Mouse (Mus musculus) frontal cortex, postnatal 10 days (tissue): Measurements from ENCODE around the gene Rras2.

ENCODE experiments used
- DNase-seq, 2 experiments: peaks; one replicate each; pipeline ENCODE4 v3.0.0; 2022; ENCODE audit warnings: low spot score in 2 of 2, mixed read lengths in 1 of 2

Rras2 gene

DNA sequence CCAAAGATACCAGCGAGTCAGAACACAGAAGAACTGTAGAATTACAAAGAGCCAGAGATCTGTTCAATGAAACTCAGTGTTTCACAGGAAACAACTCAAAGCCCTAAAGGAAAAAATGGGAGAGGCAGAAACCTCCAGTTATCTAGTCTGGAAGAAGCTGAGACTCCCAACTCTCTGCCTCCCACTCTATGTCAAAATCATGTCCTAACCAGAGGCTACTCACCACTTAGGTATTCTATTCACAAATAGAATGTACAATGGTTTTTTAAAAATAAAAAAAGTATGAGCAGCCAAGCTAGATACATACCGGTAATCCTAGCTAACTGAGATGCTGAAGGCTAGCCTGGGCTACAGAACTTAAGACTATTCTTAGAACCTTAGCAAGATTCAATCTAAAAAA is 3.3 kb downstream of the Rras2 start:
- no peak for DNase-seq

DNA sequence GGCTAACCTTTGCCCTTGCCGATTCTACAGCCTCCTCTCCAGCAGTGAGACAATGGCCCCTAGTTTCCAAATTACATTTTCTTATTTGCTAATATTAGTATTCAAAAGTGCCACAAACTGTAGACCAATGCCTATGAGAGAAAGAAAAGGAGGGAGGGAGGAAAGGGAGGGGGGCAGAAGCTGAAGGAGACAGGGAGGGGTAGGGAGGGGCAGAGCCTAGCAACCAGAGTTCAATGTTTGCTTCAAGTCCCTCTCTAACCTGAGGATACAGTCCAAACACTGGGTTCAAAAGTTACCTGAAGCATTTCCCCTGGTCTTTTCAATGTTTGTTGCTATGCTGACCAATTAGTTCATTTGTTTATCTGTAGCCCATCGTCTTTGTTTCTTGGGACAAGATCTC is 7.1 kb downstream of the Rras2 start:
- no peak for DNase-seq

GRCm38 (mm10) chr7:114105886-114106285 is 11.7 kb downstream of the Rras2 start:
- no peak for DNase-seq

DNA sequence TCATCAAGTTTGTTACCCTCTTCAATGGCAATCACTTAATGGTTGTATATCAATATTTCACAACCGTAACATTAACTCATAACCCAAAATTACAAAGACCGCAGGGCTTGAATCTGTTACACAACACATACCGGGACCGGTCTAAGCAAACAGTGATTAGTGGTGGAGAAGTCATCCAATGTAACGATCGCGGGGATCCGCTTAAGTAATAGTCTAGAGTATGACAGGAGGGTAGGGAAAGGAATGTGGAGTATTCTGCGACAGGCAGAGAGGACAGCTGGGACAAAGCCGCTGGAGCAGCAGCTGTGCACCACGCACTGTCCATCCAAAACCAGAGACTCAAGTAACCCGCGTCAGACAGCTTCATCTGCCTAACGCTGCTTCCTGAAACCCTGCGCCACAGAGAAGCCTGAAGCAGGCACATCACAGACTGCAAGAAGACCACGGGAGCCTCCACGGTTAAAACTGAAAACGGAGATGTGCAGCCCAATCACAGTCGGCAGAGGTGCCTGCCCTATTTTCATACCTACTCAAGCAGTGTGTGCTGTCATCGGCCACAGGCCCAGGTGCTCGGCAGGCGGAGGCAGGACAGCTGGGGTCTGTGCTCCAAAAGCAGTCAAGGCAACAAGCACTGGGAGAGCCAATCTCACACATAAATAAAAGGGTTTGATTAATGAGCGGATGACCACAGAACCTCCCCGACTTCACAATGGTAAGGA is 13.8 kb downstream of the Rras2 start:
- DNase-seq, result no peak

GRCm38 (mm10) chr7:114103152-114103551 is 14.4 kb downstream of the Rras2 start:
- no peak for DNase-seq

- DNase-seq, result no peak
These were observed 15.0 kb downstream of the Rras2 start for GRCm38 (mm10) chr7:114102609-114103008.

GRCm38 (mm10) chr7:114101412-114101811 is 16.2 kb downstream of the Rras2 start:
- no peak for DNase-seq

DNA sequence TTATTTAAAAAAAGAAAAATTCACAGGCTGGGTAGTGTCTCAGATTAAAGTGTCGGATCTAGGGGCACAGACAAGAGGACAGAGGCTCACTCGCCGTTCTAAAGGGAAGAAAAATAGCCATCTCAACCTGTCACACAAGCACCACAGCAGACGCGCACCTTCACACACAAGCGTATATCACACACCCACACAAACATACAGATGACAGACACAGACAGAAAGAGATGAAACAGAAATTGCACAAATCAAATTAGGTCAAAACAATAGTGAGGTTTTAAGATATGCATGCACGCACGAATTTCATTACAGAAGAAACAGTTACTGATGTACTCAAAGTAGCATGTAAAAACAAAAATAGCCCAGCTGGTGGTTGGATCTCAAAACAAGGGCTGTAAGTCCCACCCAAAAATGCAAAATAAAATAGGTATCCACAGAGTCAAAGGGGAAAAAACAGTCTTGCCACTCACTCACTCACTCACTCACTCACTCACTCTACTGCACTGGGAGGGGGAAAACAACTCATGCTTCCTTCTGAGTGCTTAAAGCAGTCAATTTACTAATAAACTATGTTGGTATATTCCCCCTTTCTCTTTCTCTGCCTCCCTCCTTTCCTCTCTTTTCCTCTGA is 23.9 kb downstream of the Rras2 start:
- no peak for DNase-seq

DNA sequence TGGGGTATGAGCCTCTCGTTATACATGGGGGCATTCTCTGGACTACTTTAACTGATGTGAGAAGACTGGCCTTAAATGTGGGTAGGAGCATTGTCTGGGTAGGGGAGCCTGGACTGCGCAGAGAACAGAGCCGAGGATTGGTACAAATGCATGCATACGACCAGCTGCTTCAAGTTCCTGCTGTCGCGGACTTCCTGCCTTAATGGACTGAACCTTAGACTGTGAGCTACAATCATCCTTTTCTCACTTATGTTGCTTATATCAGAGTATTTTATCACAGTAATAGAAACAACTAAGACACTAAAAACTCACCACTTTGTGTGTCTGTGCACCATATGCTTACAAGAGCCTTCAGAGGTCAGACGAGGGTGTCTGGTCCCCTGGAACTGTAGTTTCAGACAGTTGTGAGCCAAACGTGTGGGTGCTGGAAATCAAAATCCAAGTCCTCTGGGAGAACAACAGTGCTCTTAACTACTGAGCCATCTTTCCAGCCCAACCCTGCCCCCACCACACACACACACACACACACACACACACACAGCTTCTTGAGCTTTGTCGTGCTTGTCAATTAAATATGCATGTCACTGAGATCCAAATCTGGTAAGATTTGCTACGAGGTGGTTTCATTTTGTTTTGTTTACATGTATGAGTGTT is 26.6 kb downstream of the Rras2 start:
- no peak for DNase-seq

DNA sequence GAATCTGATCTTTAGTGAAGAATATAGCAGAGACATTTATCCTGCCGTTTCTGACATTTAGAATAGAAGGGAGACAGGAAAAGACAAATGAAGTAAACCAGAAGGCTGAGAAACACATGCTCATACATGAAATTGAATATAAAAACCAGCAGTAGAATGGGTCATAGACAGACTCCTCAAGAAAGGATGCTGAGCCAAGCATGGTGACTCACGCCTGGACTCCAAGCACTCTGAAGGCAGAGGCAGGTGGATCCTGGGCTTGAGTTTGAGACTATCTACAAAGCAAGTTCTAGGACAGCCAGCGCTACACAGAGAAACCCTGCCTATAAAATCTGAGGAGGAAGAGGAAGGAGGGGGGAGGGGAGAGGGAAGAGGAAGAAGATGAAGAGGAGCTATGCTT is 27.4 kb downstream of the Rras2 start:
- no peak for DNase-seq

- DNase-seq, result no peak
These were observed 28.7 kb downstream of the Rras2 start for GRCm38 (mm10) chr7:114088918-114089317.

DNA sequence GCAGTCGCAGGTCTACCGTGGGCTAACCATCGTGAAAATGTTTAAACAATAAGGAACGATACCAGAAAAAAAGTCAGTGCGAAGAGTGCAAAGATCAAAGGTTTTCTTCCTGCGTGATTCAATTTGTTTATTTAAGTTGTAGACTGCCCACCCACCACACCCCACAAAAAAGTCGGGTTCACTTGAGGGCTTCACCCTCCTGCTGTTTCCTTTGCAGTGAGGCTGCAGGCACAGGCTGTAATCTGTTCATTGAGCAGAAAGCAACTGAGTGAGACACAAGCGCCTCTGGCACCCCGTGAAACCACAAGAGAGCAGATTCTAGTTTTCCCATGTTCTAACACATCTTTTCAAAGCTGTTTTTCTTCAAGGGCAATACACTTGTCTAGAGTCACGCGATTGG is 29.6 kb downstream of the Rras2 start:
- no peak for DNase-seq

- DNase-seq, result no peak
These were observed 30.2 kb downstream of the Rras2 start for GRCm38 (mm10) chr7:114087341-114087740.

GRCm38 (mm10) chr7:114086021-114086710 is 31.4 kb downstream of the Rras2 start:
- no peak for DNase-seq

GRCm38 (mm10) chr7:114083760-114084159 is 33.8 kb downstream of the Rras2 start:
- DNase-seq, result no peak

GRCm38 (mm10) chr7:114083088-114083487 is 34.5 kb downstream of the Rras2 start:
- DNase-seq, result no peak

- no peak for DNase-seq
These were observed 35.8 kb downstream of the Rras2 start for GRCm38 (mm10) chr7:114081633-114082420.

DNA sequence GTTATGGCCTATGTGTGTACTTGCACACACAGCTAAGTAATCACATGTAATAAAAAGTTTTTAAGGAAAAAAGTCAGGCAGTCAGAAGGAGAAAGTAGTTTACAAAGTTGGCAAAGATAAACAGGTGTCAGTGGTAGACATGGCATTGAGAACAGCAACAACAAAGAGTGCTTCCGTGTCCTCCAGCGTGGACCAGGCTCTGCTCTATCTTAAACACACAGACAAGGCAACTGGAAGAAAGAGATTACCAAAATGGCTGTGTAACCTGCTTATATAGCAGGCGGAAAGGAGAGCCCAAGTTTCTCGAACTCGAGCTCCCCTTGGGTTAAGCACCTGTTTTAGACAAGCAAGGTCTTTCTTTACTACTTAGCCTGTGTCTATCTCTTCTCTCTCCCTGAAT is 37.3 kb downstream of the Rras2 start:
- DNase-seq, result no peak

DNA sequence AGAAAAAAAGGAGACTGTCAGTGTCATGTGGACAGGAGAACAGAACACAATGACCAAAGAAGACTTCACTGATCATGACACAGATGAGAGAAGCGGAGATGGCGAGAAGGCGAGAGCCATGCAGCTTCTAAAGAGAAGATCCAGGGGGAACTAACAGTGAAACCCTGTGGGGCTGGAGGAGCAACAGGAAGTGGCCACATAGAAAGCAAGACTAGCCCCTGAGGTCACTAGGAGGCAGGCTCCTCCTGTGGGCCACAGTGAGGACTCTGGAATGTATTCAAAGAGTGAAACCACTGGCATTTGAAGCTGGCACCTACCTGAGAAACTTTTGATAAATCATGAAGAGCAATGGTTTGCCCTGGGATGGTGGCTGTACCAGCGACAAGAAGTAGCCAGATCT is 38.2 kb downstream of the Rras2 start:
- no peak for DNase-seq

GRCm38 (mm10) chr7:114074595-114074994 is 43.0 kb downstream of the Rras2 start:
- DNase-seq, result no peak

DNA sequence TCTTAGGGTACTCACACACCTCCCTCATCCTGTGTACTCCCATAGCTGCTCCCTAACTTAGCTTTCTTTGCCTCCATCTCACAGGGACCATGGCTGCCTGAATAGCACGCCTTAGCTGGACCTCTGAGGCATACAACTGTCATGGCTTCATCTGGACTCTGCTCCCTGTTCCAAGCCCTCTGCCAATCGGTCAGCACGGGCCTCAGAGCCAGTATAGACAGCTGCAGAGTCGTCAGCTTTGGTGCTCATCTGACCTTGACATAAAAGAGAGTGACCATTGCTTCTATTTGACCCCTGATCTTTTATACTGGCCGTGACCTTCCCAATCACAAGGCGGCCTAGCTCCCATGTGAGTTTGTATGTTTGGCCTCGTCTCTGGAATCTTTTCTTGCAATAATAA is 43.4 kb downstream of the Rras2 start:
- no peak for DNase-seq
